Mouse (Mus musculus) hindbrain, embryonic 10.5 days (tissue): ENCODE measurements around the gene Pcbp4. TPM values are rescaled to one million over a fixed set of nuclear protein-coding genes. Genes with fewer than 3 reads are reported as not detected.

Experiments
- DNase-seq: peaks from one replicate; pipeline ENCODE4 v3.0.0-alpha.2; 2017; ENCODE audit warnings: low spot score
- H3K27ac ChIP-seq: fragments of 300-500 bp; sonication (generic); 2 replicates; pipeline ENCODE4 v1.5.1; 2016; ENCODE audit warnings: mild to moderate bottlenecking, moderate library complexity
- H3K27me3 ChIP-seq: fragments of 300-500 bp; sonication (generic); 2 replicates; pipeline ENCODE4 v1.6.1; 2016; ENCODE audit warnings: mild to moderate bottlenecking; ENCODE audit not compliant: poor library complexity, insufficient read depth, severe bottlenecking
- H3K36me3 ChIP-seq: fragments of 300-500 bp; sonication (generic); 2 replicates; pipeline ENCODE4 v1.6.1; 2016; ENCODE audit warnings: mild to moderate bottlenecking, moderate library complexity
- H3K4me1 ChIP-seq: fragments of 300-500 bp; sonication (generic); replicated peaks from 2 replicates; pipeline ENCODE4 v1.6.1; 2016; ENCODE audit warnings: mild to moderate bottlenecking
- H3K4me3 ChIP-seq: fragments of 300-500 bp; sonication (generic); 2 replicates; pipeline ENCODE4 v1.5.1; 2016; ENCODE audit warnings: mild to moderate bottlenecking, moderate library complexity
- H3K9me3 ChIP-seq: fragments of 300-500 bp; sonication (generic); 2 replicates; pipeline ENCODE4 v1.6.1; 2016; ENCODE audit warnings: mild to moderate bottlenecking, moderate library complexity
- WGBS: fragments of 180-500 bp; shearing (Covaris S2); methylation state at CpG from one replicate; pipeline ENCODE4 v1.1.7; 2016; 5-methylcytosine and 5-hydroxymethylcytosine counted together
- polyA plus RNA-seq: library from polyadenylated mRNA; unstranded; fragments of >200 nt; fragmentation: Nextera tagmentation; extraction: Ambion mirVana; gene quantifications from 2 replicates; pipeline ENCODE4 v1.2.1, GENCODE M21; 2016

Pcbp4 gene
- polyA plus RNA-seq, 1 experiment from 2014 or later = 430 TPM

- Histone ChIP-seq H3K9me3 (no peaks in the 10 kb centered on the region), H3K36me3 (no peaks in the 10 kb centered on the region), H3K27me3 (no peaks in the 10 kb centered on the region), H3K4me3 (no peak overlapping the region), H3K4me1 (no peaks in the 10 kb centered on the region), H3K27ac (no peak overlapping the region)
- DNase-seq = no peak
- WGBS = 81% methylated on average over 6 of the region's 6 CpGs
These were observed 60.5 kb downstream of the Pcbp4 start for GRCm38 (mm10) chr9:106513566-106513965.

Other genes starting within 250 kb of the Pcbp4 start
- gene Tlr9, start 230.7 kb upstream of the Pcbp4 start, polyA plus RNA-seq = not detected in 2 replicates
- 60.4 and 78.6 TPM in 2 replicates for gene Alas1, start 204.6 kb upstream of the Pcbp4 start, polyA plus RNA-seq
- gene Poc1a, start 172.2 kb upstream of the Pcbp4 start, polyA plus RNA-seq = 36.7 and 41.8 TPM in 2 replicates
- gene Dusp7, start 84.7 kb upstream of the Pcbp4 start, polyA plus RNA-seq = 16.1 and 16.6 TPM in 2 replicates
- gene Rpl29, start 23.8 kb upstream of the Pcbp4 start, polyA plus RNA-seq = 912 and 973 TPM in 2 replicates
- gene Acy1, start 15.0 kb upstream of the Pcbp4 start, polyA plus RNA-seq = 36.7 and 37.0 TPM in 2 replicates
- 5.7 and 6.0 TPM in 2 replicates for gene Abhd14b, start 5.8 kb upstream of the Pcbp4 start, polyA plus RNA-seq
- gene Abhd14a, start 5.6 kb upstream of the Pcbp4 start, polyA plus RNA-seq = 39.7 and 41.9 TPM in 2 replicates
- gene Gpr62, start 12.6 kb downstream of the Pcbp4 start, polyA plus RNA-seq = 0.10 and 0.17 TPM in 2 replicates
- 64.1 and 76.2 TPM in 2 replicates for gene Rrp9, start 22.7 kb downstream of the Pcbp4 start, polyA plus RNA-seq
- 1.6 and 1.8 TPM in 2 replicates for gene Parp3, start 23.7 kb downstream of the Pcbp4 start, polyA plus RNA-seq
- not detected in 2 replicates for gene Iqcf1, start 46.7 kb downstream of the Pcbp4 start, polyA plus RNA-seq
- not detected in 2 replicates for gene Iqcf5, start 61.3 kb downstream of the Pcbp4 start, polyA plus RNA-seq
- not detected in 2 replicates for gene Iqcf3, start 108.3 kb downstream of the Pcbp4 start, polyA plus RNA-seq
- gene Iqcf4, start 117.7 kb downstream of the Pcbp4 start, polyA plus RNA-seq = not detected in 2 replicates
- gene Iqcf6, start 173.3 kb downstream of the Pcbp4 start, polyA plus RNA-seq = not detected in 2 replicates
- 21.5 and 25.9 TPM in 2 replicates for gene Grm2, start 202.8 kb downstream of the Pcbp4 start, polyA plus RNA-seq
- gene Tex264, start 232.6 kb downstream of the Pcbp4 start, polyA plus RNA-seq = 31.3 and 31.6 TPM in 2 replicates